Mouse (Mus musculus): ENCODE measurements at regions not wholly inside any gene's neighbourhood (a gene's known extent, or its start where the extent isn't known, plus 50 kb on each side); places are given as distances from the start of the nearest gene placed in this dataset.

- no peak for DNase-seq (ENCODE audit: low spot score)
These were observed 70.2 kb upstream of the Il15 start for GRCm38 (mm10) chr8:82473266-82473665.

GRCm38 (mm10) chr8:82471825-82472224 is 68.8 kb upstream of the Il15 start:
- no peak for DNase-seq (ENCODE audit: low spot score)

DNA sequence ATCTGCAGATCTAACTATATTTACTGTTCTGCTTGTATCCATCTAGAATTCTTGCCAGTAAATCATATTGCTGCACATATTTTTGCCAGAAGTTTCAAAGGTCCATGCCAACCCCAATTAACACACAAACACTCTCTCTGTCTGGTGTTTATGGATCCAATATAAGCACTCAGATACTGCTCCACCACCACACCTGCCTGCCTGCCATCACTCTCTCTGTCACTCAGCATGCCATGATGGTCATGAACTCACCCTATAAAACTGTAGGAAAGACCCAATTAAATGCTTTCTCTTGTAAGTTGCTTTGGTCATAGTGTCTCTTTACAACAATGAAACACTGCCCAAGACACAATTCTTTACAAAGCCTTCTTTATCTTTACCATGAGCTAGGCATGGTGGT is 66.8 kb upstream of the Il15 start:
- DNase-seq (ENCODE audit: low spot score): no peak

DNA sequence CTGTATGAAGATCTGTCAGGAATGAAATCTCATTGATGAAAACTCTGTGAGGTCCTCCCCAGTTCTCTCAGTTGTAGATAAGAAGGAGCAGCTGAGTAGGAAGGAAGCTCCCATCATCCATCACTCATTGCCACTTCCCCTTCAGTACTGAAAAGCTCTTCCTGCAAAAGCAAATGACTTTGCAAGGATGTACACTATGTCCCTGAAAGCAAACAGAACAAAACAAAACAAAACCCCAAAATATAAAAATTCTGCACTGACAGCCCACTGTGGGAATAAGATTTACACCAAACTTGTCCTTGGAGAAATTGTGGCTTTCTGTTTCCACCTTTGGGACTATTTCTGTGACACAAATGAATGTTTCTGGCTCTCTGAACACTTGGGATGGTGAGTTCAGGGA is 59.8 kb upstream of the Il15 start:
- DNase-seq (ENCODE audit: low spot score): no peak

- no peak for DNase-seq (ENCODE audit: low spot score)
These were observed 56.0 kb upstream of the Il15 start for GRCm38 (mm10) chr8:82459007-82459406.

DNA sequence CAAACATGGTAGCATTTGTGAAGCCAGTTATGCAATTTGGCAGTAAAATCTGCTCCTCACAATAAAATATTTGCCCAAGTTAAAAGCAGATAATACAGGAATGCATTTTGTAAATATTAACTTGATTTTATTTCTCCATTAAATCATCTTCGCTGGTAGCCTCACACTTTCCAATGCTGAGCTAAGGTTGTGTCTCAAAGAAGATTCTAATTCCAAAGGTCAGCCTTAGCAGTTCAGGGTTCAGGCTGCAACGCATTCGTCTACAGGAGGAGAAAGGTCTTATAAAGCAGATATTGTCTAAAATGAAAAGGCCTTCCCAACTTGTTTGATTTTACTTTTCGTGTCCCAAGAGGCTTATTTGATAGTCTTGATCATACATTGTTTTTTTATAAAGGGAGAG is 51.0 kb upstream of the Il15 start:
- no peak for DNase-seq (ENCODE audit: low spot score)

Data from ovary, adult 18-20 months (tissue).